Mouse (Mus musculus) monocyte, adult 2 months (primary cell): ENCODE data around the gene Hoxa5.
A peak's percentile ranks its signal among the peaks of the same experiment; 100 is the strongest.

Experiments
- DNase-seq, 2 experiments: peaks; one replicate each; pipeline ENCODE4 v3.0.0; 2022; ENCODE audit warnings: low spot score in 2 of 2, low read depth in 1 of 2

The Hoxa5 gene

DNA sequence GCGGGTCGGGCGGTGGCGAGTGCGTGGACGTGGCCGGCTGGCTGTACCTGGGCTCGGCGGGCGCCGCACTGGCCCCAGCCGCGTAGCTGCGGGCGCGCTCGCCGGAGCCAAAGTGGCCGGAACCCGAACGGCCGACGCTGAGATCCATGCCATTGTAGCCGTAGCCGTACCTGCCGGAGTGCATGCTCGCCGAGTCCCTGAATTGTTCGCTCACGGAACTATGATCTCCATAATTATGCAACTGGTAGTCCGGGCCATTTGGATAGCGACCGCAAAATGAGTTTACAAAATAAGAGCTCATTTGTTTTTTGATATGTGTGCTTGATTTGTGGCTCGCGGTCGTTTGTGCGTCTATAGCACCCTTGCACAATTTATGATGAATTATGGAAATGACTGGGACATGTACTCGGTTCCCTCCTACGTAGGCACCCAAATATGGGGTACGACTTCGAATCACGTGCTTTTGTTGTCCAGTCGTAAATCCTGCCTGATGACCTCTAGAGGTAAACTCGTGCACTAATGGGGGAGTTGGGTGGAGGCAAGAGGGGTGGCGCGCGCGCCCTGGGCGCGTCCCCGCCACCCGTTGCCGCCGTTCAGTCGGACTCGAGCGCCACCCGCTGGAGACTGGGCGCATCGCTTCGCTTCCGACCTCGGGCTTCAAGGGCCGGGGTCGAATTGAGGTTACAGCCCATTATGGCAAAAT lies at the start of gene Hoxa5:
TSS of gene Hoxa5 (minus strand) at position 538 of the 703 bp plus-strand sequence.
- DNase-seq = no peak

DNA sequence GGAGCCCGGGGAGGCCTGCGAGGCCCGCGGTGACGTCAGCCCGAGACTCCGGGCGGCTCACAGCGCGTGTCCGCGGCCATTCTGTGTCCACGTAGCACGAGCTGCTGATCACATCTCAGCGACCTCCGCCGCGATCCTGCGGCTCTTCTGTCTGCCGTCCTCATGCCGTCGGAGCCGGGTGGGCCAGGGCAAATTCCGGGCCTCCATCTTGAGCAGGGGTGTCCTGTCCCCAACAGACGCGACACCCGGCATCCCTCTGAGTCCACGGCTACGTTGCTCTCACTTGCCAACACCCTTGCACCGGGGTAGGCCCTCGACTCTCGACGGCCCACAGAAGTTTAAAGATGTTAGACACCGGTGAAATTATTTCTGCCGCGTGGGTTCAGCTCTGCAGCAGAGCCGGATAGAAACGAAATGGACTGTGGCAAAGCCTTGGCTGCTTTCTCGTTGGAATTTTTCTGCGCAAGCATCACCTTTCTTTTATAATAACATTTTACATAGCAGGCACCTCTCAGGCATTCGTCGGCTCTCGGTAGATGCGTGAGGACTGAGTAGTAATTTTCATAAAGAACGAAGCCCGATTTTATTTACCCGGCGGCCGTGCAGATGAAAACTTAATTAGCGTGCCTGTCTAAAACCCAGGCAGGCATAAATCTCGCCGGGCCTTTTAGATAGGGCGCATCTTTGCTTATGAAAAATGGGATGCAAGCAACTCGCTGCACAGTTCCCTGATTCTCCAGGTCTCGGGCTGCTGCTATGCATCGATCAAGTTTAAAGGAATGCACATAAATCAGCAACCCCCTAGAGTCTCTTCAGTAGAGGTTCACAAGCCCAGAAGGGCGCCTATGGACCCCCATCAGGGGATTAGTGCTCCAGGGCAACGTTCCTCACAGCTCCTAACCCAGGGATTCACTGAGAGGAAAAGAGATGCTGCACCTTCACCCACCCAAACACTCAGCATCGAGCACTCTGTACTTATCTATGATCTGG lies 49.4 kb upstream of the Hoxa5 start:
- DNase-seq = peak in 1 of 2 experiments; percentile 13

DNA sequence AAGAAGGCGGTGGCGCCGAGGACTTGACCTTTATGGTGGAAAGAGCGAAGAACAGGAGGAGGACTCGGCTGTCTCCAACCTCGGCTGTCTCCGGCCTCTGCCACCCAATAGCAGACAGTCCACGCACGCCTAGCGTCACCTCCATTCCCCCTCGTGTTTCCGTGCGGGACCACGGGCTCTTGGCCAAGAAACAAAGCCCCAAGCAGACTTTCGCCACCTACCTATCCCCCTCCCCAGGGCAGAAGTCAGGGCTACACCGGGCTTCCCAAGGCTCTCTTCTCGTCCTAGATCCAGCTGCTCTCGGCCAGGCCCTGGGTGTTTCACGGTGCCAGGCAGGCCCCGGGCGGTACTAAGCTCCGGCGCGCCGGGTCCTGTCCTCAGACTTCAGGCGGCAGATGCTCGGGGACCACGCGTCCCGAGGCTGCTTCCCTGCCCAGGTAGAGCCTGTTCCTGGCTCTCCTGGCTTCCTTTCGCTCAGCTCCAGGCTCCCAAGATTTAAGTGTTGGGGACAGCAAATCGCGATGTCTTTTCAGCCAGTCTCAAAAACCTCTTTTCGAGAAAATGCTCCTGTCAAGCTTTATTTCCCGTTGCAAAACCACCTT lies 48.5 kb upstream of the Hoxa5 start:
- DNase-seq = no peak

DNA sequence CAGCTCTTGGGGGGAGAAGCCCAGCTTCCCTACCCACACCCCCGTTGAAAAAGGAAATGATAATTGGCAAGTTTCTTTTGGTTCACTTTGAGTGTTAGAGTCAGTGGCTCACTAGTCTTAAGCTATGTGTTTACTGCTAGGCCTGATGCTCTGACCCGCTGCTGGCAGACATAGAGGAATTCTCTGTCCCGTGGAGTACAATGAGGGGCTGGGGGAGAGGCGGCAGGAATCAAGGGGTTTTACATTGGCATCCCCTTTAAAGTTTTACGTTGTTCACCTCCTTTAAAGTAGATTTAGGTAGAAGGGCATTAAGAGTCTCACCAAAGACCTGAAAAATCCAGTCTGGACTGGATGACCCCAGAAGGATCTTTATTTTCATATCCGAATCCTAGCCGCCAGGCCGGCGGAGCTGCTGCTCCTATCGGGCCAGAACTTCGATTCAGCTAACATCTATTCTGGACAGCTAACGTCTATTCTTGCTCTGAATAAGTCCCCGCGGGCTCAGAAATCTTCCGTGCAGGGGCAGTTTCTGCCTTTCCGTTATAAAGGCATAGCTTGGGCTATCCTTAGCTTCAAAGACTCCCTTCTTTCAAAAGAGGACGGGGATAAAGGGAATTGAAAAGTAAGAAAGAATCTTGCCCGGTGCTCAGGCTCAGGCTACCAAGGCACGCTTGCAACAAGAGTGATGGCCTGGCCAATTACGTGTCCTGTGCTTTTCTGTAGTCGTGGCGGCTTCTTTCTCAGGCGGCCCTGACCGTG lies 47.8 kb upstream of the Hoxa5 start:
- DNase-seq = no peak

DNA sequence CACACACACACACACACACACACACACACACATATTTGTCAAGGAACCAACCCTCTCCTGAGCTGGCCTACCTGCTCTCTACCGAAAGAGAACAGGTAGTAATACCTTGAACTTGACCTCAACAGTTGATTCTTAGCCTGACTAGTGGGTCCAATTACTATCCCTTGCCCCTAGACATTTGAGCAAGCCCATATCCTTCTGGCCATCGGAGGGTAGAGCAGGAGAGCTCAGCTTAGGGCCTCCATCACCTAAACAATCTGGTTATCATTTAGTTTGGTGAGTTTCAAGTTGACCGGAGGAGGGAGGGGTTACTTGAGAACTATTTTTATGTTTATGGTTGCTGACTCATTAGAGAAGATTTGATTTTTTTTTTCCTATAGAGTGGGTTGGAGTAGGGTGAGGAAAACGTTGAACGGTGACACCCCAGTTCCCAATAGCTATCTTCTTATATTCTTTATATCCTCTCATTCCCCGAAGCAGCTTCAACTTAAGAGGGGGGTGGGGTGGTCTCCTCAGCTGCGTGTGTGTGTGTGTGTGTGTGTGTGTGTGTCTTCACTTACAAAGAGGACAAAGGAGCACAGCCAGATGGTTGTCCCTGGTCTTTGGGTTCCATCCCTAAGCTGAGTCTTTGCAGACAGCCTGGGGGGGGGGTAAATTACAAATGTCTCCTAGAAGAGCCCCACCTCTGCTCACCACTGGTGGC lies 46.9 kb upstream of the Hoxa5 start:
- no peak for DNase-seq

DNA sequence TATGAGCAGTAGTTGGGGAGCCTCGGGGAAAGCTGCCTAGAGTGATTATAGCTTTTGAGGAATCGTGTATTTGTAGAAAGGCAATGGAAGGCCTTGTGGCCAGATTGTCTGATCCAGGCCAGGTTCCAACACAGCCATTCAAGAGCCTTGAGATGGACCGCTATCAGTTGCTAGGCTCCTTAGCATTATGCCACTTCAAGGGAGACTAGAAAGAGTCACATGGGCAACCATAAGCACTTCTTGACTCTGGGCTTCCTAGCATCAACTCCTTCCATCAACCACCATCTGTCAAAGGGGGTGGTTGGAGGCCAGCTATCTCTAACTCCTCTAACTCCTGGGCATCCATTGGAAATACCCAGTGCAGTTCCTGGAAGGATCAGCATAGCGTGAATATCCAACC lies 45.4 kb upstream of the Hoxa5 start:
- DNase-seq = no peak

DNA sequence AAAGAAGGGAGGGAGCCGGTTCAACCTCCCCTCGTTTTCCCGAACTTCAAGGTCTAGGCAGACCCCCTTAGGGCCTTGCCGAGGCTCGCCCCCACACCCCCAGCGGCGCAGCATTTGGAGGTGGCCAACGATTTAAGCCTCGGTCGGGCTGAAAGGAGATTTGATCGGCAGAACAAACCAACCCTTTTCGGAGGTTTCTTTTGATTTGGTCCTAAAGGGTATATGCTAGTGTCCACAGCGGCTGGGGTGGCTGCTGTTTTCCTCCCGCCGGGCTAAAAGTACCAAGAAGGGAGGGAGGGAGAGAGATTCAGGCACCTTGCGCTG lies 45.0 kb upstream of the Hoxa5 start:
- DNase-seq = no peak

DNA sequence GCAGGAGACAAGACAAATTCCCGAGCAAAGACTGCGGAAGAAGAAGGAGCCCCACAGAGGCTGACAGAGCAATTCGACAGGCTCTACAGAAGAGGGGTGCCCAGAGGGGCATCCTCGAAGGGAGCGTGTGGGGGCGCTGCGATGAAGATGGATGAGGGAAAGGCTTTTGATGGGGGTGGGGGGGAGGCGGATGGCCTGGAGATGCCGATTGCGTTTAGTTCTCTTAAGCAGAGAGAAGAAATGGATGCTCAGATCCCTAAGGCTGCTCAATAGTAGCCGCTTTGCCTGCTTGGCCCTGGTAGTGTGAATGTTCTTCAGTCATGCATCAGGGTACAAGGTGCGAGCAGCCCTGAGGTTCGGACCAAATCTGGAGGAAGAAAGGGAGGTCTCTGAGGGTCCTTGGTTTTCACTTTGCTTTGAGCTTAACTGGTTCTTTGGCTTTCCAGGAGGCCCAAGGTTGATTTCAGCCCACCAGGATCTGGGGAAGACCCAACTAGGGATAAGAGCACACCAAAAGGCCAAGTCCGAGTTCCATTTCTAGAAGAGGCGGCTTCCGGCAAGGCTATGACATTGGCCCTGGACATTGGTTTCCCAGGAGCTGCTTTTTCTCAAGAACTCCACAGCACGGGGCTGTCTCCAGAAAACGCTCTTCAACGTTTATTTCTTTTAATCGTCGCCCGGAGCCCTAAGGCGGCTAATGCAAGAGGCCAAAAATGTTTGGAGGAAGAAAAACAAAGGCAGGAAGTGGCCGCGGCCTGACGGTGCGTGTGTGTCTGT lies 44.4 kb upstream of the Hoxa5 start:
- no peak for DNase-seq

DNA sequence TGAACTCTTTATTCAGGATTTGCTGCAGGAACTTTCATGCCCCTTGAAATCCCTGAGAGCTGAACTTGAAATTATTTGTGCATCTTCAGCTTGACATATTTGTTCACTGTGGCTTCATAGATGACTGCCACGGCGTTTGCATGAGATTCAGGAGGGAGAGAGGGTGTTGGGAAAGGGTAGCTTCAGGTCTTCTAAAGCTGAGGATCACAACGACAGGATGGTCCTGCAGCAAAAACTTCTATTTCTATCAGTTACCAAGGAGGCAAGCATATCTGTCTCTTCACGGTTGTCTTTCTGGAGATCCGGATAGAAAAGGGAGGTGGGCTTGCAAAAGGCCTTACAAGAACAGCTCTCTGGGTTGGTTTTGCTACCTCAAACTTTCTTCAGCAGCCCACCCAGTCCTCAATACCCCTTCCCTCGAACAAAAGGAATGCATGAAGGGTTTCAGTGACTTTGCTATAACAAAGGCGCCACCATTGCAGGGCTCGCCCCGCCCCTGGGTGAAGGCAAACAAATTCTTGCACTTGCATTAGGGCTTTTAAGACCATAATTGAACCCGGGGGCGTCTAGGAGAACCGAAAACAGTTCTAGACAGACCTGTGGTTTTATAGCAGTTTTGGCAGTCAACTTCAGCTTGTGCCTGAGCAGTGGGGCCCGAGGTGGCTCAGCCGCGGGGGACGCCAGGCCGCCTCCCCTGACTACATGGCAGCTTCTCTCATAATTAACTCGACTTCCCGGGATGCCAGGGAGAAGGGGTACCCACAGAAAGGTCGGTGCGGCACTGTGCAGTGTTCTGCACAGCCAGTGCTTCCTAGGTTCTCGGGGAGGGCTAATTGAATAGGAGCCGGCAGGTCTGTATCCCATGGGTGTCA lies 43.6 kb upstream of the Hoxa5 start:
- DNase-seq = no peak

DNA sequence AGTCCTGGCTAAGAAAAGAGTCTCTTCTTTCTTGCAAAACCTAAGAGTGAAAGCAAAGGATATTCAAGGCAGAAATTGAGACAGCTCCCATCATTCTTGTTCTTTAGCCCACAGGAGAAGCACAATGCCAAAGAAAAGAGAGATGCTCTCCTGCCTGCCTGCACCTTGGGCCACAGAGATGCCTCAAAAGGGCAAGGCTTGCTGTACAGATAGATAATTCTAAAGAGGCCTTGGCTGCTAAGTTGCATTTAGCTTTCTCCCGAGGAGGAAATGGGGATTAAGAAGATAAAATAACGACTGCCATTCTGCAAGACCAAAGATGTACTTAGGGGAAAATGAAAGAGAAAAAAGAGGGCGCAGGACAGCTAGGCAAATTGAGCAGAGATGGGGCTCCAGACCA lies 42.5 kb upstream of the Hoxa5 start:
- DNase-seq = no peak

DNA sequence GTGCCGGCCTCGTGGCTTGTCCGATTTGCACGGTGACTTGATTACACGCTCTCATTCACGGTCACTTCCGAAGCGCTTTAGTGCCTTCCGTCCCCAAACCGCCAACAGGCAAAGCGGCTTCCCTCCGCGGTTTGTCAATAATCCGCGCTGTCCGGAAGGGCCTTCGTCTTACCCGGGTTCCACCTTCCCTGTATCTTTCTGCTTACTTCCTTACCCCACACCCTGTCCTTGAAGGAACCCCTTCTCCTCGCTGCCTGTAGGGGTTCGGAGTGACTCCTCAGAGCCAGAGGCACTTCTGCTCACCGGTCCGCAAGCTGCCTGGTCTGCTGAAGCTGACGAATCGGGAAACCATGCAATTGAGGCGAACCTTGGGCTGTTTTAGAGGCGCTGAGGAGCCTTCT lies 42.0 kb upstream of the Hoxa5 start:
- DNase-seq = no peak

DNA sequence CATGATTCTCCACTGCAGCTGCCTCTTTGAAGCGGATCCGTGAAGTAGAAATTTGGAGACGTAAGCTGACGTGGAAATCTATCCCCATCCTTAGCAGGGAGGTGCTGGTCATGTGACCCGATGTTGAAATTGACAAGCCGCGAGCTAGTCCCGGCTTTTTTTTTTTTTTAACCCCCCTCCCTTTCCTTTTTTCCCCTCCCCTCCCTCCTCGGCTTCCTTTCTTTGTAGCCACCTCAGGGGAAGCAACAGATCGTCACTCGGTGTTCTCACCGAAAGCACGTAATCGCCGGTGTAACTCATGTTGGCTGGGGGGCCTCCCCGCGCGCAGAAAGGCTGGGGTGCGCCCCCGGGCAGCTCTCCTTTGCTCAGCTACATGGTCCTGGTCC lies 41.4 kb upstream of the Hoxa5 start, which contains the start of gene Hoxa11:
TSS of gene Hoxa11 (minus strand) at position 54 of the 386 bp plus-strand sequence.
- DNase-seq = no peak

DNA sequence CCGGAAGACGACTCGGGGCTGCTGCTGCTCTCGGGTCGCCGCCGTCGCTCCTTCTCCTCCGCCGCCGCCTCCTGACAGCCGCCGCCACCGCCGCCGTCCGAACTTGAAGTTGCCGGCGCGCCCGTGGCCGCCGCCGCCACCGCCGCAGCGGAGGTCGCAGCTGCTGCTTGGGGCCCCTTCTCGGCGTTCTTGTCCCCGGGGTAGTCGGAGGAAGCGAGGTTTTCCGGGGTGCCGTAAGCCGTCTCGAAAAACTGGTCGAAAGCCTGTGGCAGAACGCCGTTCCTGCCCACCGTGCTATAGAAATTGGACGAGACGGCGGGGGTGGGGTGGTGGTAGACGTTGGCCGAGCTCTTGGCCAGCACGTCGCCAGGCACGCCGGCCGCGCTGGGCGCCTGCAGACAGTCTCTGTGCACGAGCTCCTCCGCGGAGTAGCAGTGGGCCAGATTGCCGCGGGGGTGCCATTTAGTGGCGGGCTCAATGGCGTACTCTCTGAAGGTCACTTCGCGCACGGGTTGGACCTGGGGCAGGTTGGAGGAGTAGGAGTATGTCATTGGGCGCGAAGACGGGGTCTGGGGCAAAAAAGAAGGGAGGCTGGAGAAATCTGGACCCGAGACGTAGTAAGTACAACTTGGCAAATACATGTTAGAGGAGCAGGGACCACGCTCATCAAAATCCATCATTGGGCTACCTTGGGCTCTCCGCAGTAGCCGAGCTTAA lies 40.8 kb upstream of the Hoxa5 start:
- DNase-seq = no peak

DNA sequence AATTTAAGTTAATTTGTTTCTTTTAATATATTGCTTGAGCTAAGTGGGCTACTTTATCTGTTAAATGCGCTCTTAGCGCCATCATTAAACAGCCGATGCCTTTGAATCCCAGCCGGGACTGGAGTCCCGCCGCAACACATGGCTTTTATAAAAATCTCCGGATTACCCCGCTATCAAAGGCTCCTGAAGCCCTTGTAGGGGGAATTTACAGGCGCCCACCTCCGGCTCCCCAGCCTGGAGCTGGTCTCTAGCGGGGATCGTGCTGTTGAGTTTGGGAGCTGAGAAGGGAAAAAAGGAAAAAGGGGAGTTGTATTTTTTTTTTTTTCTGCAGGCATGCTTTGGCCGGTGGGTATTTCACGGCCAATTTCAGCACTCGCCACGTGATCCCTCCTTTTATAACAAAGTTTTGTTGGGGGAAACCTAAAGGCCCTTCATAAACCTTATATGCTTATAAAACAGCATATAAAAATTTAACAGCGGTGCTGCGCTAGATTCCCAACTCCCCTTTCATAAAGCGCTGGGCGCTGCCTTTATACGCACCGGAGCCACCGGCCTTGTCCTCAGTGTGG lies 40.2 kb upstream of the Hoxa5 start:
- DNase-seq = no peak

DNA sequence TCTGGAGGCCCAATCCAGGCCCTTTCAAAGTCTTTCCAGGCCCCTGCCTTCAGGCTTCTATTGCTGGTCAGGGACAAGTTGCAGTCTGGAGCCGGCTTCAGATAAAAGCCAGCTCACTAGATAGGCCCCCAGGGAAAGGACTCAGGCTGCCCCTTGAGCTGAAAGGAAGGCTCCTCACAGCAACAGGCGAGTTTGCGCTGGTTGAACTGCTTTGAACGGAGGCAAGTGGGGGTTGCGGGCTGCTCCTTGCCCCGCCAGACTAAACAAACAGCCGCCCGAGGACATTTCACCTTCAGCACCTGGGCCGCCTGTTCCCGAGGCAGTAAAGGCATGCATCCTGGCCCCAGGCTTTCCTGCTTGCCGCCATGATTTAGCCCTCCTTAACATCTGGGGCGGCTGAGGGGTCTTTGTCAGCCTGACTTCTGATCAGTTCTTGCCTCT lies 39.3 kb upstream of the Hoxa5 start:
- no peak for DNase-seq

DNA sequence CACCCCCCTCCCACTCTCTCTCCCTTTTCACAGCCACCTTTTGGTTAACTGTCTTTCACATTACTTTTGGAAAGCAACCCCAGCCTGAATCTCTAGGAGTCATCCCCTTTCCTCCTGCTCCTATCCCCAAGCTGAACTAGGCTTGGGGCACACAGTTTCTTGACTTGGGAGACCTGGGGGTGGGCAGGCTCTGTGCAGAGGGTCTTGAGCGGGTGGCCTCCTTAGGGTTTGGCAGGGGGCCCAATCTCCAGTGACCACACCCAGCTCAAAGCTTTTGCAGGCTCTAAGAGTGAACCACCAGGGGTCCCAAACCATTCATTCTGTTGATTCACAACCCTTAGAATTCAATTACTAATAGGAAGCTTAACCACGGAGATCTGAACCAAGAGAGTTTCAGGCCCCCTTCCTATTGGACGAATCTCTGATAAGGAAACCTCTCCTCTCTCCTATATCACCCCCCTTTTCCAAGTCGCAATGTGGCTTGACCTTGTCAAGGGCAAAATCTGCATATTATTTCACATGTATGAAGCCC lies 38.5 kb upstream of the Hoxa5 start:
- DNase-seq = no peak

DNA sequence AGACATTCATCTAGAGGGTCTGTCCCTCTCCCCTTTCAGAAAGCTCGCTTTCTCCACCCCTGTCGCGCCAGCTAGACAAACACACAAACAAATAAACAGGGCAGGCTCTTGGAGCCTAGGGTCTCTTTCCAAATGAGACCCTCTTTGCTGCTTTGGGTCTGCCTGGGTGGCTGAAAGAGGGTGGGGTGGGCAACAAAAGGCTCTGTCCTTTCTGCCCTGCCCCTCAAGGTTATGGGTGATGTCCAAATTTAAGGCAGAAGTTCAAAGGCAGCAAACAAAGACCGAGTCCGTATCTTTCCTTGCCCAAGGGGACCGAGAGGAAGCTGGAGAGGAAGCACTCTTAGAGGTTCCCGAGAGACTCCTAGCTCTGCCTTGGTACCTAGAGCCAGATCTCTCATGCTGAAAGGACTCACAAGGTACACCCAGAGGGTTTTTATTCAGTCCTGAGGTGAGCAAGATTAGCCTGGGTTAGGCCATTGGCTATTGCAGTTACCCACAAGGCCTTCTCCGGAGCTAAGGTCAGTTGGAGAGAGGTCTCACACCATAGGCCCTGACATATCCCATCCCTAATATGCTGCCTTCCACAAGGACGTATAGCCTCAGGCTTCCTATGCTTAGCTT lies 36.7 kb upstream of the Hoxa5 start:
- no peak for DNase-seq
